Mouse (Mus musculus) embryonic fibroblast, embryonic 13.5 days (primary cell): ENCODE data around the gene Dlg5.

Experiments used
- CTCF ChIP-seq: IDR thresholded peaks from 2 replicates; pipeline ENCODE4 v1.5.1; 2011; ENCODE audit warnings: mild to moderate bottlenecking, control low read depth, low read length, moderate library complexity, borderline replicate concordance; ENCODE audit not compliant: insufficient read depth
- POLR2A ChIP-seq: IDR thresholded peaks from 2 replicates; pipeline ENCODE4 v1.6.1; 2011; ENCODE audit warnings: low read depth, mild to moderate bottlenecking, control low read depth, low read length, moderate library complexity

GRCm38 (mm10) chr14:24181811-24182506 is 63.8 kb downstream of the Dlg5 start:
- peak; percentile 59; the same call in 1 of the 2 replicates for TF ChIP-seq CTCF
- no peak for TF ChIP-seq POLR2A
